ENCODE assay signal across 8 mouse cellular contexts in genomic region chr10:67537151-67537994, GRCm38 (mm10). TPM values are rescaled to one million over a fixed set of nuclear protein-coding genes. Genes with fewer than 3 reads are reported as not detected.
DNase-seq lines count a peak whose midpoint lies in the region; ATAC-seq and TF ChIP-seq lines count a peak whose summit lies in the region.

No protein-coding gene starts in this region.

- 1% methylated on average over 51 of the region's 51 CpGs for WGBS in heart, embryonic 12.5 days
- WGBS in kidney, postnatal 0 days, result under 1% methylated on average over 51 of the region's 51 CpGs
- WGBS in liver, embryonic 11.5 days, result under 1% methylated on average over 51 of the region's 51 CpGs
- WGBS in stomach, embryonic 14.5 days, result under 1% methylated on average over 51 of the region's 51 CpGs

- H3K9ac ChIP-seq in heart, embryonic 12.5 days, result peak overlapping the region; percentile 74
- peak overlapping the region; percentile 58; the same call in 1 of the 2 replicates for H3K9ac ChIP-seq in kidney, postnatal 0 days (ENCODE audit: low read depth, low read length)
- peak overlapping the region; percentile 63 for H3K9ac ChIP-seq in liver, embryonic 11.5 days (ENCODE audit: low read depth, low read length)
- peak overlapping the region; percentile 14 for H3K9ac ChIP-seq in stomach, embryonic 14.5 days (replicated peaks; ENCODE audit: low read depth, low read length)

- ATAC-seq in erythroblast, adult 5-6 weeks (replicated peaks; ENCODE audit: low FRiP score, poor library complexity, severe bottlenecking), result peak; percentile 62; the same call in 1 of the 2 replicates
- ATAC-seq in heart, embryonic 12.5 days (ENCODE audit: insufficient number of reproducible peaks, low FRiP score), result peak; percentile 88
- peak; percentile 86 for ATAC-seq in kidney, postnatal 0 days (replicated peaks; ENCODE audit: low FRiP score, low read depth)
- ATAC-seq in liver, embryonic 11.5 days (replicated peaks; ENCODE audit: low FRiP score), result peak; percentile 92
- ATAC-seq in stomach, embryonic 14.5 days (ENCODE audit: insufficient number of reproducible peaks, insufficient read depth, low FRiP score, low read depth), result peak; percentile 90

- peak overlapping the region; percentile 57; the same call in 1 of the 2 replicates for H3K27ac ChIP-seq in heart, embryonic 12.5 days (ENCODE audit: poor library complexity, severe bottlenecking)
- H3K27ac ChIP-seq in kidney, postnatal 0 days, result peak overlapping the region; percentile 79
- H3K27ac ChIP-seq in liver, embryonic 11.5 days (ENCODE audit: low read depth, low read length), result no peak overlapping the region
- 0 out of 2 replicates have a peak overlapping the region, but pooled peaks have one; percentile 39 for H3K27ac ChIP-seq in stomach, embryonic 14.5 days (ENCODE audit: low read length)

- no peaks in the 10 kb centered on the region for H3K36me3 ChIP-seq in heart, embryonic 12.5 days
- no peaks in the 10 kb centered on the region for H3K36me3 ChIP-seq in kidney, postnatal 0 days (ENCODE audit: insufficient read depth, low read length)
- no peaks in the 10 kb centered on the region for H3K36me3 ChIP-seq in liver, embryonic 11.5 days (ENCODE audit: control insufficient read depth, insufficient read depth, low read length)
- H3K36me3 ChIP-seq in stomach, embryonic 14.5 days (ENCODE audit: control insufficient read depth, insufficient read depth, low read length), result no peaks in the 10 kb centered on the region

- peak; percentile 93 to 96 for DNase-seq in B cell, adult 2 months
- peak; percentile 97 for DNase-seq in brain, adult 2 months (ENCODE audit: low read depth, low spot score)
- DNase-seq in kidney, postnatal 0 days (ENCODE audit: low spot score), result peak; percentile 97
- DNase-seq in liver, embryonic 11.5 days (ENCODE audit: low spot score), result peak; percentile 87
- DNase-seq in naive thymus-derived CD4-positive, alpha-beta T cell, adult 2 months (ENCODE audit: low read depth), result peak; percentile 97

- peak overlapping the region; percentile 79 for H3K4me3 ChIP-seq in heart, embryonic 12.5 days
- peak overlapping the region; percentile 53 for H3K4me3 ChIP-seq in kidney, postnatal 0 days (replicated peaks; ENCODE audit: low read depth, low read length)
- peak overlapping the region; percentile 71 for H3K4me3 ChIP-seq in liver, embryonic 11.5 days (ENCODE audit: low read depth, low read length)
- H3K4me3 ChIP-seq in stomach, embryonic 14.5 days (ENCODE audit: low read depth, low read length), result peak overlapping the region; percentile 47

- H3K4me1 ChIP-seq in heart, embryonic 12.5 days (replicated peaks), result peaks cover 40% of the 10 kb centered on the region
- peaks cover 12% of the 10 kb centered on the region; the same call in 1 of the 2 replicates for H3K4me1 ChIP-seq in kidney, postnatal 0 days (replicated peaks; ENCODE audit: insufficient read depth, low read length)
- H3K4me1 ChIP-seq in liver, embryonic 11.5 days (replicated peaks; ENCODE audit: control insufficient read depth, insufficient read depth, low read length), result peaks cover 14% of the 10 kb centered on the region
- peaks cover 9% of the 10 kb centered on the region; the same call in 1 of the 2 replicates for H3K4me1 ChIP-seq in stomach, embryonic 14.5 days (ENCODE audit: control insufficient read depth, insufficient read depth, low read length)

- H3K9me3 ChIP-seq in heart, embryonic 12.5 days (replicated peaks), result no peaks in the 10 kb centered on the region
- H3K9me3 ChIP-seq in kidney, postnatal 0 days (replicated peaks; ENCODE audit: low read length), result no peaks in the 10 kb centered on the region
- no peaks in the 10 kb centered on the region for H3K9me3 ChIP-seq in liver, embryonic 11.5 days (ENCODE audit: control insufficient read depth, low read length)
- no peaks in the 10 kb centered on the region for H3K9me3 ChIP-seq in stomach, embryonic 14.5 days (ENCODE audit: control insufficient read depth, low read depth, low read length)

- no peak for TF ChIP-seq CTCF in kidney, postnatal 0 days (IDR thresholded peaks at IDR 0.05; ENCODE audit: low read depth)

- H3K4me2 ChIP-seq in heart, embryonic 12.5 days, result peak overlapping the region; percentile 100
- H3K4me2 ChIP-seq in kidney, postnatal 0 days (ENCODE audit: low read length), result peak overlapping the region; percentile 90
- peak overlapping the region; percentile 99 for H3K4me2 ChIP-seq in liver, embryonic 11.5 days
- H3K4me2 ChIP-seq in stomach, embryonic 14.5 days (replicated peaks; ENCODE audit: low read depth, low read length), result peak overlapping the region; percentile 94

- H3K27me3 ChIP-seq in heart, embryonic 12.5 days (replicated peaks), result peaks cover 76% of the 10 kb centered on the region
- peaks cover 60% of the 10 kb centered on the region for H3K27me3 ChIP-seq in kidney, postnatal 0 days (ENCODE audit: insufficient read depth, low read length)
- peaks cover 81% of the 10 kb centered on the region for H3K27me3 ChIP-seq in liver, embryonic 11.5 days (replicated peaks; ENCODE audit: control insufficient read depth, insufficient read depth, low read length)
- H3K27me3 ChIP-seq in stomach, embryonic 14.5 days (ENCODE audit: control insufficient read depth, insufficient read depth, low read length), result peaks cover 41% of the 10 kb centered on the region

RNA-seq across cellular contexts. Expression of gene Egr2, which starts 2.1 kb away (rescaled TPM):
- total RNA-seq in erythroblast, adult 5-6 weeks (2015; ENCODE audit: low replicate concordance), result not detected in 2 replicates
- 2.1 TPM in 1 of 2 replicates, not detected in the other for total RNA-seq in erythroblast, adult 5-6 weeks (2017; ENCODE audit: low replicate concordance)
- 0.88 and 0.99 TPM in 2 replicates for polyA plus RNA-seq in heart, embryonic 12.5 days (2016; fragmentation: Nextera tagmentation; extraction: Ambion mirVana)
- 0.82 and 0.88 TPM in 2 replicates for polyA plus RNA-seq in kidney, postnatal 0 days (2015; fragmentation: Nextera tagmentation; extraction: Ambion mirVana)
- polyA plus RNA-seq in liver, embryonic 11.5 days (2014; fragmentation: Nextera tagmentation; extraction: Ambion mirVana), result 0.08 and 0.22 TPM in 2 replicates
- polyA plus RNA-seq in stomach, embryonic 14.5 days (2014; fragmentation: Nextera tagmentation; extraction: Ambion mirVana), result 0.22 and 0.33 TPM in 2 replicates

RNA-seq across cellular contexts. Expression of gene Ado, which starts 11.4 kb away (rescaled TPM):
- 2.5 and 2.7 TPM in 2 replicates for total RNA-seq in erythroblast, adult 5-6 weeks (2015; ENCODE audit: low replicate concordance)
- total RNA-seq in erythroblast, adult 5-6 weeks (2017; ENCODE audit: low replicate concordance), result 4.7 and 5.2 TPM in 2 replicates
- polyA plus RNA-seq in heart, embryonic 12.5 days (2016; fragmentation: Nextera tagmentation; extraction: Ambion mirVana), result 57.0 and 57.1 TPM in 2 replicates
- polyA plus RNA-seq in kidney, postnatal 0 days (2015; fragmentation: Nextera tagmentation; extraction: Ambion mirVana), result 51.2 and 56.8 TPM in 2 replicates
- 40.6 and 43.9 TPM in 2 replicates for polyA plus RNA-seq in liver, embryonic 11.5 days (2014; fragmentation: Nextera tagmentation; extraction: Ambion mirVana)
- polyA plus RNA-seq in stomach, embryonic 14.5 days (2014; fragmentation: Nextera tagmentation; extraction: Ambion mirVana), result 67.0 and 70.7 TPM in 2 replicates

Comparison
In these comparisons a context has a peak if more than half of its experiments do, and no peak if none do; other contexts are left out.
1. H3K9ac ChIP-seq: peak in every context shown above with its lines; median percentile 74 in heart, embryonic 12.5 days; 63 in liver, embryonic 11.5 days; 58 in kidney, postnatal 0 days; 14 in stomach, embryonic 14.5 days.